Mouse (Mus musculus) brain, embryonic 14.5 days (tissue): ENCODE results near the gene Hist2h3c1.

Source experiments
- CTCF ChIP-seq: fragments of 200-500 bp; IDR thresholded peaks from 2 replicates; pipeline ENCODE4 v1.5.1; 2012; ENCODE audit warnings: inconsistent platforms, mild to moderate bottlenecking, moderate library complexity, borderline replicate concordance; ENCODE audit not compliant: insufficient read depth, insufficient read length; ENCODE audit errors: extremely low read depth
- POLR2A ChIP-seq: fragments of 200-500 bp; IDR thresholded peaks from 2 replicates; pipeline ENCODE4 v1.6.1; 2012; ENCODE audit warnings: mild to moderate bottlenecking, inconsistent platforms, borderline replicate concordance; ENCODE audit not compliant: poor library complexity, insufficient read depth, insufficient read length, severe bottlenecking; ENCODE audit errors: extremely low read depth

DNA sequence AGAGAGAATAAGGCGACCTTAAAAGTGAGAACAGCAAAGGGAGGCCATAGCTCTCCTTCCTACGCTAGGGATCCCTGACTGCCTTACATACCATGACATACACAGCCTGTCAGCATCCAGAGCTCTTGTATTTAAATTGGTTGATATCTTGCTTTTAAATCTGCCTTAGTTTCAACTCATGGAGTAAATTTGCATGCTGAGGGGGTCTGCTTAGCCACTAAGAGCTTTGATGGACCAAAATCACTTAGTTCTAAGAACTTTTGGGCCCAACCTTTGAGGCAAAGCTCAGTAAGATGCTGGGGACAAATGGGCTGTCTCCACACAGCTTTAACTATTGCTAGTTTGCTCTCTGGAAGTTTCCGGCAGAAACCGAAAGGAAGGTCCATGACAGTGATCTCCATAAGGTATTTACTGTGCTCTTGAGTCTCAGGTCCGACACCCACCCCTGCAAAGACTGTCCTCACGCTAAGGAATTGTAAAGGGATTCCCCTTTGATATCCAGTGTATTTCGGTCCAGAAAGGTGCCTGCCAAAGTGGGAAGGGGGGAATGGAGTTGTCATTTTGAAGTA is 9.1 kb upstream of the Hist2h3c1 start:
- TF ChIP-seq POLR2A (no peak), CTCF (no peak)
